Mouse (Mus musculus) liver, adult 2 months (tissue): ENCODE data around the gene Dpysl5.

Source experiments
- CTCF ChIP-seq: fragments of 200-500 bp; IDR thresholded peaks from 2 replicates; pipeline ENCODE4 v1.5.1; 2011; ENCODE audit warnings: low read depth, low read length, control low read depth
- POLR2A ChIP-seq: fragments of 200-500 bp; IDR thresholded peaks from 2 replicates; pipeline ENCODE4 v1.6.1; 2011; ENCODE audit warnings: low read length, control low read depth; ENCODE audit not compliant: insufficient read depth; ENCODE audit errors: extremely low read depth

- 0 out of 2 replicates have a peak, but pooled peaks have one; percentile 37 for TF ChIP-seq POLR2A
- TF ChIP-seq CTCF = no peak
These were observed 103.2 kb downstream of the Dpysl5 start, which contains the start of gene Mapre3 for GRCm38 (mm10) chr5:30814424-30815119.
